Mouse (Mus musculus): ENCODE results near the gene Slc16a5.
"Not testable (repeated sequence)": the region's sequence is repeated elsewhere in the genome, so short reads cannot be mapped to it uniquely, and the experiment has no call there.

The Slc16a5 gene

DNA sequence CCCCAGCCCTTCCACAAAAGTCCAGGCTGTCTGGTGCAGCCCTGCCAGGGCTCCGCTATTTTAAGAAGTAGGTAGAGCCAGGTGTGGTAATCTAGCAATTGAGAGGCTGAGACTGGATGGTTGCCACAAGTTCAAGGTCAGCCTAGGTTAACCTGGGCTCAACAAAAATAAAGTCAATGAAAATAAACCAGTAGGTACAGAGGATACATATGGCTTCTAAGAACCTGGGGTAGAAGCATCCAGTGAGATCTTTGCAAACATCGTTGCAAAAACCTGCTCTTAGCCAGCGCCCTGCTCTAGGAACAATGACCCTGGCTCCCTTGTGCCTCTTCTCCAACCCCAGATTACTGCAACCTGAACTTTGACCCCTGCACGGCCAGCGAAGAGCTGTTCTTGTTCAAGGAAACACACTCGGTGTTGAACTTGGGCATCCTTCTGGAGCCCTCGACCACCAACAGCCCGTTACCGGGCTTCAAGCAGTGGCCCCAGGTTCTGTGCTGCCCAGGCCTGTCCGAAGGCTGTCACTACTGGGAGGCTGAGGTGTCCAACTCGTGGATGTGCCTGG is 14.9 kb upstream of the Slc16a5 start:
- no peak for DNase-seq (ENCODE audit: extremely low read depth, low read depth, low spot score)

DNA sequence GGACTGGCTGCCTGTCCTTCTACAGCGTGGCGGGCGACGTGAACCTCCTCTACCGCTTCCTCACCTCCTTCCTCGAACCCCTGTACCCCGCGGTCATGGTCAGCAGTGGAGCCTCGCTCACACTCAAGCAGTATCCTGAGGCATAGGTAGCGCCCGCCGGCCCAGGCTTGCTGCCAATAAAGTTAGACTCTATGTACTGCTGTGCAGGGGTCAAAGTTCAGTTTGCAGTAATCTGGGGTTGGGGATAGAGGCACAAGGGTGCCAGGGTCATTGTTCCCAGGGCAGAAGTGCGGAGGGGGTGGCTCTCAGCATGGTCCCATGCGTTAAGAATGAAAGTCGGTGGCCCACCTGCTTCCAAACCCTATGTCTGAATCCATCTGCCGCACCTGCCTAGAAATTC is 14.2 kb upstream of the Slc16a5 start:
- DNase-seq (ENCODE audit: extremely low read depth, low read depth, low spot score) = no peak

DNA sequence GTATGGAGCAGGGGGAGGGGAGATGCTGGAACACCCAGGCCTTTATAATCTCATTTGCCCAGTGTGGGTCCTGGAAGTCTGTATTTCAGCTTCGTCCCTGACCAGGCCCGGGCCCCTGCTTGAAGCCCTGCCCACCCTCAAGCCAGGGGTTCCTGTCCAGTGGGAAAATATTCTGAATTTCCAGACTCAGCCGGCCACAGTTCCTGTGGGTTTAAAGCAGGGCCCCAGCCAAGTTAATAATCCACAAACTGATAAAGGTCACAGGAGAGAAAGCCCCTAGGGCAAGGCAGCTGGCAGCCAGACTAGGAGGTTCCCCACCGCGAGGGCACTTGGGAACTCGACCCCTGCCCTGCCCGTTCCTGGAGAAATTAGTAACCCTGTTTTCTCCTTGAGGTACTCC is 13.3 kb upstream of the Slc16a5 start:
- no peak for DNase-seq (ENCODE audit: extremely low read depth, low read depth, low spot score)

DNA sequence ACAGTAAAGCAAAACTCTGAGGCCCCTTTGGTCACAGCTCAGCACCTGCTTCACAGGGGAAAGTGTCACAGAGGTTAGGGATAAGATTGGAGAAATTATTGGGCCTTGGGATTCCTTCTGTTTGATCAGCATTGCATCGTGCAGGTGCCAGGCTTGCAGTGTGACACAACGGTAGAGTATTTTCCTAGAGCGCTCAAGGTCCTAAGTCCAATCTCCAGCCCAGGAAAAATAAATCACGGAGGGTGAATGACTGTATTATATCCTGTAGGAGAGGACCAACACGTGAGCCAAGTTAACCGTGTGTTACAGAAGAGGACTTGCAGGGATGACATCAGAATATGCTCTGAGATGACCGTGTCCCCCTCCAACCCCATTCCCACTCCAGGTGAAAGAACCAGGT is 12.1 kb upstream of the Slc16a5 start:
- no peak for DNase-seq (ENCODE audit: extremely low read depth, low read depth, low spot score)

DNA sequence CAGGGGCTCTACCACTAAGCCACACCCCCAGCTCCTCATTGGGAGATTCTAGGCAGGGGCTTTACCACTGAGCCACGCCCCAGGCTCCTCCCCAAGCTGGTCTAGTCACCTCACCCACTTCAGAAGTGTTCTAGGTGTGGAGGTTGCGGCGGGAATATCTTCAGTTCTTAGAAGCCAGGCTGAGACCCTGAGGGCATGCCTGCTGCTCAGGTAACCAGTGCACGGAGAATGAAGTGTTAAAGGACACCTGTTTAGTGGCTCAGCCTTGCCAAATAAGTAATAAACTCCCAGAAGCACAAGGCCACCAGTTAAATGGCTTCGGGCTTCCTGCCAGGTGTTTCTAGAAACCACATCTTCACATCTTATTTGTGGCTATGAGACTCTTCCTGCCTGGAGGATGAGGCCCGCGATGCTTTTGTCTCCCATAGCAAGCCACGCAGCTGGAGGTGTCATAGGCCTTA is 10.5 kb upstream of the Slc16a5 start:
- DNase-seq (ENCODE audit: extremely low read depth, low read depth, low spot score) = no peak

DNA sequence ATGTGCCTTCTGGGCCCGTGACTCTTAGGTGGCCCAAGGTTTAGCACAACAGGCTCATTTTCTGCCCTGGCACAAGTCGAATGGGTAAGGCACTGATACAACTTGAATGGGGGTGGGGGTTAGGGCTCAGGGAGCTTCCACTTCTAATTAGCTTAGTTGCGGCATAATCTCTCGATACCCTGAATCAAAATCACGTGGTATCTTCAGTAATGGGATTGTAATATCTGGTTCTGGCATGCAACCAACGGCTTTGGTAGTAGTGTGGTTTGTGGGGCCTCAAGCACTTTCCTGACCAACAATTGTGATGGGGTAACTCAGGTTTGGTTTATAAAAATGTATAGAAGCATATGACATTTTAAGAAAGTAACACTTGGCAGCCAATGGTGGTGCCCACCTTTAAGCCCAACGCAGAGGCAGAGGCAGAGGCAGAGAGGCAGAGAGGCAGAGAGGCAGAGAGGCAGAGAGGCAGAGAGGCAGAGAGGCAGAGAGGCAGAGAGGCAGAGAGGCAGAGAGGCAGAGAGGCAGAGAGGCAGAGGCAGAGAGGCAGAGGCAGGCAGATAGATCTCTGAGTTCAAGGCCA is 9.9 kb upstream of the Slc16a5 start:
- DNase-seq (ENCODE audit: extremely low read depth, low read depth, low spot score) = no peak

DNA sequence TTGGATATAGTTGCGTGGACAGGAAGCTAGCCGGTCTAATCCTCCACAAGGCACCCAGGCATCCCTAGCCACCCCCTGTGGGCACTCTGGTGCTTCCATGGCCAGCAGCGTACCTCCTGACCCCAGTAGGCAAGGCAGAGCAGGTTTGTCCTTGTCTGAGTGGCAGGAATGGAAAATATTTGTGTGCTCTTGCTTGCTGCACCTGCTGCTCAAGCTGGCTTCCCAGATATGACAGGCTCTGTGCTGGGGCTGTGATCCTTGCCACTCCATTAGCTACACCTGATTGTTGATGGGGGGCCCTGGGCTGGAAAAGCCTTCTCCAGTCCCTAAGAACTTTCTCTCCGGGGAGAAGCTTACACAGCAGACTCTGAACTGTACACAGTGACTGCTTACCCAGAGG is 9.0 kb upstream of the Slc16a5 start:
- no peak for DNase-seq (ENCODE audit: extremely low read depth, low read depth, low spot score)

DNA sequence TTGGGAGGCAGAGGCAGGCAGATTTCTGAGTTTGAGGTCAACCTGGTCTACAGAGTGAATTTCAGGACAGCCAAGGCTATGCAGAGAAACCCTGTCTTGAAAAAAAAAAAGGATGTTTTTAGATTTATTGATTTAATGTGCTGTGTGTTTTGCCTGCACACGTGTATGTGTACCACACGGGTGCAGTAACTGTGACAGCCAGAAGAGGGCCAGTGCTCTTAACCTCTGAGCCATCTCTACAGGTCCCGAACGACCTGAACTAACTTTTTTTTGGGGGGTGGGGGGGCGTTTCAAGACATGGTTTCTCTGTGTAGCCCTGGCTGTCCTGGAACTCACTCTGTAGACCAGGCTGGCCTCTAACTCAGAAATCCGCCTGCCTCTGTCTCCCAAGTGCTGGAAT is 7.5 kb upstream of the Slc16a5 start:
- not testable (repeated sequence) for DNase-seq (ENCODE audit: extremely low read depth, low read depth, low spot score)

DNA sequence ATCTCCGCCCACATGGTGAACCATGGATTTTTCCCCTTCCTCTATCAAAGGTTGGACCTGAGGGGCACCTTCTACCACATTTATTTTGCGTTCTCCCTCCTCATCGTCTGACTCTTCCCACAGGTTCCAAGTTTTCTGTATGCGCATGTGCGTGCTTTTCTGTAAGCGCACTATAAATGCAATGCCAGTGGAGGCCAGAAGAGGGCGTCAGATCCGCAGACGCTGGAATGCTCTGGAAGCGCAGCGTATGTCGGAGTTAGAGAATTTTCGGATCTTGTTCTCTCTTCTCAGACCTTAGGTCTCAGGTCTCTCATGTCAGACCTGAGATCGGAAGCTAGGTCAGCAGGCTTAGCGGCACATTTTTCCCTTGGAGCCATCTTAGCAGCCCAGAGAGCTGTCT is 6.7 kb upstream of the Slc16a5 start:
- DNase-seq (ENCODE audit: extremely low read depth, low read depth, low spot score) = no peak

DNA sequence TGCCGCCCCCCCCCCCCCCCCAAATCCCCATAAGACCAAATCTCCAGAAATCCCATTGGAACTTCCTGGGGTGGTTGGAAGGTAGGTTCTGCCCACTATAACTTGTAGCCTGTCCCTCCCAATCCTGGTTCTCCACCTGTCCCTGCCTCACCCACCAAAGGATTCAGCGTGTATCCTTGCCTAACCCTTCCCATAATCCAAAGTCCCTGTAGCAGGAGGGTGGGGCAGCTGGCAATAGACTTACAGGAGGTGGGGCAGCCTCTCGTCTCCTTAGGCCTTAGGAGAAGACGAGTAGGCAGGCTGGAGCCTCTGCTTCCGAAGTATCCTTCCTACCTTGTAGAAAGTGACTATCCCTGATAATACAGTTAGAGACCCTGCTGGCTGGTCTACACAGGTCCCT is 6.1 kb upstream of the Slc16a5 start:
- DNase-seq (ENCODE audit: extremely low read depth, low read depth, low spot score) = no peak

DNA sequence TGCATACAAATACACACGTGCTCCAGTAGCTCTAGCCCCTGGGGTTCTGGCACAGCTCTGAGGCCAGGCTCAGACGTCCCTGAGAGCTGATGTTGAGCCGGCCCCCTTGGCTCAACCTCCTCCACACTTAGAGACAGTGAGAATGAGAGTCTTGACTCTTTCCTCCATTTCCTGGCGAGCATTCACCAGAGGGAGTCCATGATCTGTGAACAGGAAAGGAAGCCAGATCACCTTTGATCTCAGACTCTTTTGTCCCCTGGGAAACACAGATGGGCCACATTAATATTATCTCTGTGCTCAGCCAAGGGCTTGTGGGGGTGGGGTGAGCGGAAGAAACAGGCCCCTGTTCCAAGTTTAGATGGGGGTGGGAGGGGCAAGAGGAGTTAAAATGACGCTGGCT is 4.9 kb upstream of the Slc16a5 start:
- no peak for DNase-seq (ENCODE audit: extremely low read depth, low read depth, low spot score)

DNA sequence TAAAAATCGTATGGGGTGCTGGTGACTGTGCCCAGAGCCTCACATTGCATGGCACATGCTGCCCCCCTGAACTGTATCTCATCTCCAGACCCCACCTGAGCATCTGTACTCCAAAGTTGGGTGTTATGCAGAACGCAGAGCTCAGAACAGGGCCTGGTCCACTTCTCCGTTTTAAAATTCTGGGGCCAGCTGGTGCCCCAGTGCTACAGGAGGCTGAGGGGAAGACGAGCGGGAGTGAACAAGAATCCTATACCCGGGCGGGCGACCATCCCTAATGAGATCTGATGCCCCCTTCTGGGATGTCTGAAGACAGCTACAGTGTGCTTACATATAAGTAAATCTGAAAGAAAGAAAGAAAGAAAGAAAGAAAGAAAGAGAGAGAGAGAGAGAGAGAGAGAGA is 1.3 kb upstream of the Slc16a5 start:
- DNase-seq (ENCODE audit: extremely low read depth, low read depth, low spot score) = no peak

DNA sequence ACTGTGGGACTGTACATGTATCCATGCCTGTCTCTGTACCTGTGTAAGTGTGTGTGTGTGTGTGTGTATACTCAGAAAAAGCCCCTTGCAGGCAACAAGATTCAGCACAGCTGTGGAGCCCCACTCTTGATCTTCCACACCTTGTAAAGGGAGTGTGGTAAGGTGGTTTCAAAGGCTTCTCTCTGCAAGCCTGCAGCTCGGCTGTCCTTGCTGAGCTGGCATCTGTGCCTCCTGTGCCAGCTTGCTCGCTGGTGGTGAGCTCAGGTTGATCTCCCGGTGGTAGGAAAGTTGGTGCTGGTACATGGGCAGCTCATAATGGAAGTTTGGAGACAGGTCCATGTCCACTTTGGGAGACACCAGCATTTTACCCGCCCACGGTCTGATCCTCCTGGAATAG is 430 bp upstream of the Slc16a5 start:
- DNase-seq (ENCODE audit: extremely low read depth, low read depth, low spot score) = no peak

DNA sequence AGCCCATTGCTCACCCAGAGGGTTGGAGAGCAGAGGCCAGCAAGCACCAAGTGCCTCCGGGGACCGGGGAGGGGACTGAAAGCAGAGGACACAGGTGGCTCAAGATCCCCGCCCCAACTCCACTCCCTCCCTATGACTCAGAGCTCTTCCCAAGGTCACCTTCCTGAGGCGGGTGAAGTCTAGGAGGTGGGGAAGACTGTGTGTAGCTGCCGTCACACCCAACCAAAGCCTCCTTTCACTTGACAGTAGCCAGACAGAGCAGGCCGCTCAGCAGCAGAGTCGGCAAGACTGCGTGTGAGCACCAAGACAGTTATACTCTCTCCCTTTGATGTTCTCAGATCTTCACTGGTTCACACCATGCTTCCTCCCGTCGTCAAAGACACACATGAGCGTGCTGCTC is 1.1 kb downstream of the Slc16a5 start:
- DNase-seq (ENCODE audit: extremely low read depth, low read depth, low spot score) = no peak

DNA sequence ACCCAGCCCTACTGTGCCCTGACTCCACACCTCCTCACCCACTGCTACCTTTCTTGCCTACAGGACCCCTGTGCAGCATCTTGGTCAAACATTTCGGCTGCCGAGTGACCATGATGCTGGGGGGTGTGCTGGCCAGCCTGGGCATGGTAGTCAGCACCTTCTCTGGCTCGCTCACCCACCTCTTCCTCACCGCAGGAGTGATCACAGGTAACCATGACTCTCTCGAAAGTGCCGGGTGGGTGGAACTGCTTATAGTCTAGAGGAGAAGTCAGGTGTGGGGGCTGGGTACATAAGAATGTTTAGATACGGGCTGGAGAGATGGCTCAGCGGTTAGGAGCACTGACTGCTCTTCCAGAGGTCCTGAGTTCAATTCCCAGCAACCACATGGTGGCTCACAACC is 2.6 kb downstream of the Slc16a5 start:
- DNase-seq (ENCODE audit: extremely low read depth, low read depth, low spot score) = no peak

DNA sequence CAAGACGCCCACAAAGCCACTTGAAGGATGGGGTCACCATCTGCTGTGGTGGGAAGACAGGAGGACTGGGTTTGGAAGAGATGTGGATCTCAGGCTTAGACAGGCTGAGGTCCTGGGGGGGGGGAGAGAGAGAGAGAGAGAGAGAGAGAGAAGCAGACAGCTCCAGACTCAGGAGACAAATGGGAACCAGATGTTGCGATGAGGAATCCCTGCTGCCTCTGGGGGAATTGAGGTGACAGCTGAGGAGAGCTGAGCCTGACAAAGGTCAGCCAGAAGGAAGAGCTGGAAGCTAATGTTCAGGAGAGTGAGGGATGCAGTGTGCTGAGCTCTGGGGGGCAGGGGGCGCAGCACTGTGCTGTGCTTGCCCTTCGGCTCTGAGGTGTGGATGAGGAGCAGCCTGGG is 4.9 kb downstream of the Slc16a5 start:
- no peak for DNase-seq (ENCODE audit: extremely low read depth, low read depth, low spot score)

DNA sequence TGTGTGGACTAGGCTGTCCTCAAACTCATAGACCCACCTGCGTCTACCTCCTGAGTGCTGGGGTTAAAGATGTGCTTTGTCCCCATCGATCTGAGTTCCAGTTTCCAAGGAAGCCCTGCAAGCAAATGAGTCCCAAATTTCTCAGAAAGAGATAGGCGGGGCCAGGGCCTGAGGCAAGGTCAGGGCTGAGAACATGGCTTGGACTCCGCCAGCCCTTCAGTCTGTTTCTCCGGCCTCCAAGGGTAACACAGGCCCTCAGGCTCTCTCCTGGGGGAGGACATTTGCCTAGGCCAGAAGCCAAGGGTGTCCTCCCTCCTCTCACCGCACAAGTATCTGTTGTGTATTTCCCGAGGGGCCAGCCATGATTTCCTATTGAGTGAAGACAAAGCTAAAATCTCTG is 9.9 kb downstream of the Slc16a5 start:
- DNase-seq (ENCODE audit: extremely low read depth, low read depth, low spot score) = no peak

DNA sequence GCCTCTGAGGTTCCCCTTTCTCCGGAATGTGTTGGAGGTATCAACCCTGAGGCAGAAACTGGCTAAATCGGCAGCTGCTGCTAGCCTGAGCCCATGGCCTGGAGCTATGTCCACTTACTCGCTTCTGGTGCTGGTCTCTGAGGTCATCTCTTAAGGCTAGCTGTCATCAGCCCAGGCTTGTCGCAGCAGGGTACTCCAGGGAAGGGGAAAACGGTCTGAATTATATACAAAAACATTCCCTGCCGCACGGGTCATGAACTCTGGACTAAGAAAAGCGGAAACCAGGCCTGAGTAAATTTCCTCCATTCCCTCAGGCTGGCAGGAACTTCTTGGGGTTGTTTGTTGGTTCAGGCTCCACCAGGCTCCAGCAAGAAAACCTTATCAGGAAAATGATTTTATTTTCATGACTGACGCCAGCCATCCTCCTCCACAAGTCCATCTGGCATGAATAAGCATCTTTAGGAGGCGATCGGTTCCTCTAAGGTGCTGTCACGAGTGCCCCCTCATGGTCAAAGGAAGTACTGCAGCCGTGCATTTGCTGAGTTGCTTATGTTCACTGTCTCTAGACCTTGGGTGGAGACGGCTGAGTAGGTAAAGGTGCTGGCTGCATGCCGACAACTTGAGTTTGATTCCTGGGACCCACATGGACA is 11.5 kb downstream of the Slc16a5 start:
- peak; percentile 23 for DNase-seq (ENCODE audit: extremely low read depth, low read depth, low spot score)

DNA sequence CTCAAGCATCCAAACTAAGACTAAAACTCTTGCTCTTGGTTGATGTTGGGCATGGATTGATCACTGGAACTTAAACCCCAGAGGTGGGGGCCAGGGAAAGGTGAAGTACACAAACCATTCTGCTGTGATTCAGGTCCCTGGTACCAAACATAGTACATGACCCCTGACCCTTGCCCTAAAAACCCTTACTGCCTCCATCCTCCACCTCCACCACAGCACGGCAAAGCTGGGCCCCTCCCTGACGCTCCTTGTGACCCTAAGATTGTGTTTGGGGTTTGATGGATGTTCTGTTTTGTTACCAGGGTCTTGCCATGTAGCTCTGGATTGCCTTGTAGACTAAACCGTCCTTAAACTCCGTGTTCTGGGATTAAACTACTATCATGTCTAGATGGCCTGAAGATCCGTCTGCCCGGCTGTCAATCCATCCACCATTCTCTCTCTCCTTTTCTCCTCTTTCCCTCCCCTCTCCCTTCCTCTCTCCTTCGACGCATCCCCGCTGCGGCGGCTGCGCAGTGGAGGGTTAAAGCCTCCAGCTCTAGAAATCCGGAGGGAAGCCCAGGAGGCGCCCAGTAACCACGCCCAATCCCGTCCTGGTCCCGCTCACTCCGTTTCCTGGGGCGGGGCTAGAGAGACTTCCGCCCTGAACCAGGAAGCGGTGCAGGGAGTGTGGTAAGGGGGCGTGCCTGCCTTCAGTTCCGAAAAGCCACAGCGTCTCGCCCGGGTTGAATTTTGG is 12.9 kb downstream of the Slc16a5 start, which contains the start of gene Armc7:
Gene Armc7, plus strand, starts transcription at position 643 of the 733 bp plus-strand sequence.
- DNase-seq (ENCODE audit: extremely low read depth, low read depth, low spot score) = no peak

DNA sequence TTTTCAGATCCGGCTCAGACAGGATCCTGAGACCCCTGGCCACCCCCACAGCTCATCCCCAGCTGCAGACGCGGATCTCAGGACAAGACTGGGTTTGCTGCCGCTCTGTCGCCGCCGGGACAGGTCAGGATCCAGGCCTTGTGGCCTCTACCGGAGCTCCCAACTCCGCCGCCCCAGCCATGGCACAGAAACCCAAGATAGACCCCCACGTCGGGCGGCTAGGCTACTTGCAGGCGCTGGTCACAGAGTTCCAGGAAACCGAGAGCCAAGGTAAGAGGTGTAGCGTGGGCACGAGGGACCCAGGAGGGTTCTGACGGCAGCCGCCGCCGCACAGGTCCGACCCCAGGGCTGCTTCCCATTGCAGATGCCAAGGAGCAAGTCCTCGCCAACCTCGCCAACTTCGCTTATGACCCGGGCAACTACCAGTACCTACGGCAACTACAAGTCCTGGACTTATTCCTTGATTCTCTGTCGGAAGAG is 13.5 kb downstream of the Slc16a5 start:
- DNase-seq (ENCODE audit: extremely low read depth, low read depth, low spot score) = no peak

DNA sequence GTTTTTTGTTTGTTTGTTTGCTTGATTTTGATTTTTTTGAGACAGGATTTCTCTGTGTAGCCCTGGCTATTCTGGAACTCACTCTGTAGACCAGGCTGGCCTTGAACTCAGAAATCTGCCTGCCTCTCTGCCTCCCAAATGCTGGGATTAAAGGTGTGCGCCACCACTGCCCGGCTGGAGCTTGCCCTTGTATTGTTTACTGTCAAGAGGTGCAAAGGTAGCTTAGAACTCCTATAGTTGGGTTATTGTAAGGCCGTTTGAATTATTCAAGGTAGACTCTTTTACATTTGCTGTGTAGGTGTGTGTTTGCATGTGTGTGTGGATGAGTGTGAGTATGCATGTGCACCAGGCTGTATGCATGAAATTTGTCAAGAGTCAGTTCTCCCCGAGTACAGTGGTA is 14.4 kb downstream of the Slc16a5 start:
- not testable (repeated sequence) for DNase-seq (ENCODE audit: extremely low read depth, low read depth, low spot score)

DNA sequence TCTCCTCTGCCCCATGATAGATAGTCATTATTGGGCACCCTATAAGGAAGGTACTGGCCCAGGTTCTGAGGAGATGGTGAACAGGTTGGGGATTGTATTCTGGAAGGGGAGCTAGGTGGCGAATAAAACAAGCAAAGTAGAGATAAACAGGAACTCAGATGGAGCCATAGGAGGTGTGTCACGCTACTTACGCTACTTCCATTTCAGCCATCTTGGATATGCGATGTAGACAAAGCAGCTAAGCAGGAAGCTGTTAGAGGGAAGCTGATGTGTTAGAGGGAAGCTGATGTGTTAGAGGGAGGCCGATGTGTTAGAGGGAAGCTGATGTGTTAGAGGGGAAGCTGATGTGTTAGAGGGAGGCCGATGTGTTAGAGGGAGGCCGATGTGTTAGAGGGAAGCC is 15.1 kb downstream of the Slc16a5 start:
- not testable (repeated sequence) for DNase-seq (ENCODE audit: extremely low read depth, low read depth, low spot score)

All from fat pad, adult 2 months (tissue).